Mouse (Mus musculus): ENCODE measurements around the gene Dhfr.

GRCm38 (mm10) chr13:92403496-92403895, 49.0 kb downstream of the Dhfr start:
- no peak for TF ChIP-seq POLR2A (IDR thresholded peaks at IDR 0.05; ENCODE audit: borderline replicate concordance, extremely low read depth, insufficient read depth, insufficient read length, poor library complexity, severe bottlenecking)
- no peak for TF ChIP-seq CTCF (IDR thresholded peaks at IDR 0.05; ENCODE audit: borderline replicate concordance, extremely low read depth, insufficient read depth, insufficient read length)
